In the genomic region with DNA sequence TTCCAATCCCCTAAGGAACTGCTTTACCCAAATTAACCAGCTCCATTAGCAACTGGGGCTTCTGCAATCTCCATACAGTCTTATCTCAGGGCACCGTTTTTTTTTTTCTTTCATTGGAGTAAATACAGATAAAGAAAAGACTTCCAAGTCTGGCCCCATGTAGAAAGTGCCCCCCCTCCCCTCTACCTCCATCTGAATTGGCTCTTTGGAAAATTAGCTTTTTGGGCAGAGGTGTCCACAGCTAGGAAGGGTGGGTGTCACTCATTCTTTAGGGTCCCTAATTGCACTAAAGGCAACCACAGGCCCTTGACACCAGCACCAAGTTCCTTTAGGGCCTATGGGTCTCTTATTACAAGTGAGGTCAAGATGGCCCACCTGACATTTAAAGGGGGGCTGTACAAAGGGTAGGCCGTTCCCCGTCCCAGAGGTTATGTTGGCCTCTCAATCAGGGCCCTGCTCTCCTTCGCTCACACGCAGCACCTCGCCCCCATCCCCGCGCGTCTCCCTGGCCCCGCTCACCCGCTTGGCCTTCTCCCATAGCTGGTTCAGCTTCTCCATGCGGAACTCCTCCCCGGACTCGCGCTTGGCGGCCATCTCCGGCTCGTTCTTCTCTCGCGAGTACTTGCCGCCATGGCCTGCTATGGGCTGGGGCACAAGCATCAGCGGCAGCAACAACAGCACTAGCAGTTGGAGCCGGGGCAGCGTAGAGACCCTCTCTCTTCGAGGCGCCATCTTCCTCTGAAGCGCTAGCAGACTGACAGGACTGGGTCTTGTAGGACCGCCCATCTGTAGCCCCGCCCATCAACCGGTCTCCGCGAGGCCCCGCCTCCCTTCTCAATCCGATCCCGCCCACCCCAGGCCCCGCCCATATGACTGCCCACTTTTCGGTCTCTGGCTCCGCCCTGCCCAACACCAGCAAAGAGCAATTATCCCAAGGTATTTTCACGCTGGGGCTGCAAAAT, we compare ENCODE assay signal across 8 mouse cellular contexts. TPM values are rescaled to one million over a fixed set of nuclear protein-coding genes. Genes with fewer than 3 reads are reported as not detected.
A peak's percentile ranks its signal among the peaks of the same experiment; 100 is the strongest.
DNase-seq lines count a peak whose midpoint lies in the region; ATAC-seq and TF ChIP-seq lines count a peak whose summit lies in the region.

Lrpap1 (minus strand) TSS at position 807 of the 962 bp plus-strand sequence.

- peaks cover 0 to 4% of the 10 kb centered on the region in 2 experiments; a peak in 2 of 4 replicates for H3K27me3 ChIP-seq in MEL (ENCODE audit: control insufficient read depth in 1 of 2, insufficient read depth in 2 of 2, low read length in 2 of 2)
- H3K27me3 ChIP-seq in cerebellum, adult 2 months (ENCODE audit: control insufficient read depth, insufficient read depth, low read length), result no peaks in the 10 kb centered on the region
- H3K27me3 ChIP-seq in forebrain, postnatal 0 days (ENCODE audit: insufficient read depth, low read length), result no peaks in the 10 kb centered on the region
- no peaks in the 10 kb centered on the region for H3K27me3 ChIP-seq in lung, embryonic 15.5 days

- peak; percentile 93 for DNase-seq in MEL (ENCODE audit: low read depth, low spot score)
- peak; percentile 88 to 92 for DNase-seq in cerebellum, adult 2 months
- DNase-seq in forebrain, postnatal 0 days, result peak; percentile 95
- peak; percentile 91 for DNase-seq in heart, postnatal 4 days
- peak; percentile 81 to 82 for DNase-seq in layer of hippocampus, adult 8-10 months (ENCODE audit: low spot score in 2 of 2)
- peak; percentile 74 for DNase-seq in ovary, adult 18-20 months (ENCODE audit: low spot score)
- peak; percentile 90 for DNase-seq in thymus, postnatal 0 days (ENCODE audit: low spot score)

- WGBS in cerebellum, adult 2 months, result 1% methylated on average over 39 of the region's 39 CpGs
- 2% methylated on average over 39 of the region's 39 CpGs for WGBS in forebrain, postnatal 0 days
- WGBS in lung, embryonic 15.5 days, result under 1% methylated on average over 39 of the region's 39 CpGs

- peak within 1 kb of the TSS; percentile 63 for H3K4me2 ChIP-seq in forebrain, postnatal 0 days (ENCODE audit: low read depth)
- H3K4me2 ChIP-seq in lung, embryonic 15.5 days, result peak within 1 kb of the TSS; percentile 83

- H3K36me3 ChIP-seq in MEL (ENCODE audit: control insufficient read depth in 1 of 2, insufficient read depth in 2 of 2, low read length in 2 of 2), result peaks cover 0 to 5% of the 10 kb centered on the region in 2 experiments; a peak in 3 of 4 replicates
- H3K36me3 ChIP-seq in forebrain, postnatal 0 days (ENCODE audit: insufficient read depth), result peaks cover 23% of the 10 kb centered on the region
- peaks cover 21% of the 10 kb centered on the region for H3K36me3 ChIP-seq in lung, embryonic 15.5 days

- H3K79me2 ChIP-seq in MEL (ENCODE audit: control insufficient read depth, insufficient read depth, low read length, poor library complexity), result peaks cover 12% of the 10 kb centered on the region

- H3K9ac ChIP-seq in MEL (ENCODE audit: control insufficient read depth, low read depth, low read length, poor library complexity, severe bottlenecking), result peak within 1 kb of the TSS; percentile 81
- peak within 1 kb of the TSS; percentile 90 for H3K9ac ChIP-seq in forebrain, postnatal 0 days
- H3K9ac ChIP-seq in lung, embryonic 15.5 days, result peak within 1 kb of the TSS; percentile 55

- peak in 1 of 2 experiments; percentile 39; a peak in 2 of 4 replicates for TF ChIP-seq EP300 in MEL (IDR thresholded peaks at IDR 0.05; ENCODE audit: low read depth in 1 of 2, low read length in 2 of 2)

- H3K9me3 ChIP-seq in MEL (replicated peaks; ENCODE audit: insufficient read depth, low read length), result no peaks in the 10 kb centered on the region
- no peaks in the 10 kb centered on the region for H3K9me3 ChIP-seq in forebrain, postnatal 0 days (ENCODE audit: low read length)
- no peaks in the 10 kb centered on the region for H3K9me3 ChIP-seq in lung, embryonic 15.5 days

- H3K4me1 ChIP-seq in MEL (ENCODE audit: control insufficient read depth in 1 of 2, insufficient read depth in 2 of 2, low read length in 2 of 2), result peaks cover 5 to 7% of the 10 kb centered on the region in 2 experiments
- H3K4me1 ChIP-seq in cerebellum, adult 2 months (ENCODE audit: control insufficient read depth, insufficient read depth, low read length), result peaks cover 24% of the 10 kb centered on the region
- H3K4me1 ChIP-seq in forebrain, postnatal 0 days (ENCODE audit: insufficient read depth), result peaks cover 13% of the 10 kb centered on the region
- H3K4me1 ChIP-seq in lung, embryonic 15.5 days, result peaks cover 26% of the 10 kb centered on the region

- peak; percentile 92 to 95 for TF ChIP-seq POLR2A in MEL (IDR thresholded peaks at IDR 0.05; ENCODE audit: control insufficient read depth in 1 of 2, insufficient read depth in 1 of 2, low read depth in 1 of 2, low read length in 2 of 2, poor library complexity in 1 of 2)
- TF ChIP-seq POLR2A in cerebellum, adult 2 months (IDR thresholded peaks at IDR 0.05; ENCODE audit: borderline replicate concordance, insufficient read depth, low read length), result peak; percentile 99

- peak within 1 kb of the TSS; percentile 92 to 99 for H3K4me3 ChIP-seq in MEL (ENCODE audit: control insufficient read depth in 1 of 2, insufficient read depth in 1 of 2, low read depth in 2 of 2, low read length in 2 of 2)
- H3K4me3 ChIP-seq in cerebellum, adult 2 months (replicated peaks; ENCODE audit: insufficient read depth, low read depth, low read length), result peak within 1 kb of the TSS; percentile 74
- peak within 1 kb of the TSS; percentile 87 for H3K4me3 ChIP-seq in forebrain, postnatal 0 days (ENCODE audit: low read depth, low read length)
- H3K4me3 ChIP-seq in lung, embryonic 15.5 days, result peak within 1 kb of the TSS; percentile 58

- no peak for TF ChIP-seq RAD21 in MEL (IDR thresholded peaks at IDR 0.05; ENCODE audit: low read depth, low read length)

- ATAC-seq in forebrain, postnatal 0 days, result peak; percentile 96
- peak; percentile 95 for ATAC-seq in lung, embryonic 15.5 days (ENCODE audit: borderline replicate concordance, extremely low read depth, low FRiP score, low TSS enrichment)

- TF ChIP-seq CTCF in MEL (IDR thresholded peaks at IDR 0.05 in 2 of 3, conservative IDR thresholded peaks at IDR 0.05 in 1 of 3; ENCODE audit: control insufficient read depth in 1 of 3, insufficient read depth in 1 of 3, low read depth in 2 of 3, low read length in 3 of 3, poor library complexity in 1 of 3, severe bottlenecking in 1 of 3), result no peak
- TF ChIP-seq CTCF in cerebellum, adult 2 months (IDR thresholded peaks at IDR 0.05; ENCODE audit: borderline replicate concordance, insufficient read depth, low read depth, low read length), result no peak
- TF ChIP-seq CTCF in forebrain, postnatal 0 days (IDR thresholded peaks at IDR 0.05; ENCODE audit: low read depth), result 0 out of 2 replicates have a peak, but pooled peaks have one; percentile 5

- 0 out of 2 replicates have a peak within 1 kb of the TSS, but pooled peaks have one; percentile 8 for H3K27ac ChIP-seq in MEL (ENCODE audit: control insufficient read depth, low read depth, low read length)
- H3K27ac ChIP-seq in cerebellum, adult 2 months (ENCODE audit: insufficient read depth, low read length), result peak within 1 kb of the TSS; percentile 30
- H3K27ac ChIP-seq in forebrain, postnatal 0 days (ENCODE audit: low read depth, low read length), result peak within 1 kb of the TSS; percentile 89
- peak within 1 kb of the TSS; percentile 61 for H3K27ac ChIP-seq in lung, embryonic 15.5 days

TF ChIP-seq in MEL, 35 proteins besides CTCF, POLR2A, EP300 and RAD21 (continues in another document):
- no peak for TF ChIP-seq TAL1 (IDR thresholded peaks at IDR 0.05; ENCODE audit: low read length)
- no peak for TF ChIP-seq NRF1 (IDR thresholded peaks at IDR 0.05; ENCODE audit: insufficient read depth, low read depth, low read length, poor library complexity, severe bottlenecking)
- TF ChIP-seq MAX (IDR thresholded peaks at IDR 0.05; ENCODE audit: low read length), result no peak
- TF ChIP-seq ZNF384 (IDR thresholded peaks at IDR 0.05; ENCODE audit: low read depth, low read length), result peak; percentile 98
- no peak for TF ChIP-seq BHLHE40 (IDR thresholded peaks at IDR 0.05; ENCODE audit: borderline replicate concordance, low read depth, low read length)
- no peak for TF ChIP-seq SMC3 (IDR thresholded peaks at IDR 0.05; ENCODE audit: low read depth, low read length)
- peak; percentile 79 for TF ChIP-seq MXI1 (IDR thresholded peaks at IDR 0.05; ENCODE audit: low read depth, low read length)
- no peak for TF ChIP-seq CHD1 (IDR thresholded peaks at IDR 0.05; ENCODE audit: low read depth, low read length)
- TF ChIP-seq USF1 (IDR thresholded peaks at IDR 0.05; ENCODE audit: low read depth, low read length), result peak; percentile 51
- TF ChIP-seq UBTF (IDR thresholded peaks at IDR 0.05; ENCODE audit: borderline replicate concordance, insufficient read depth, low read depth, low read length), result no peak
- no peak for TF ChIP-seq ZC3H11A (IDR thresholded peaks at IDR 0.05; ENCODE audit: low read depth, low read length)
- no peak for TF ChIP-seq JUND (IDR thresholded peaks at IDR 0.05; ENCODE audit: low read depth, low read length)
- TF ChIP-seq MEF2A (IDR thresholded peaks at IDR 0.05; ENCODE audit: extremely low read depth, insufficient replicate concordance, low read depth, low read length, poor library complexity, severe bottlenecking), result peak; percentile 57; the same call in 1 of the 2 replicates
- TF ChIP-seq POLR2AphosphoS2 (IDR thresholded peaks at IDR 0.05; ENCODE audit: low read length), result peak; percentile 89
- peak; percentile 88 for TF ChIP-seq GATA1 (IDR thresholded peaks at IDR 0.05; ENCODE audit: low read depth, low read length)
- peak; percentile 47 for TF ChIP-seq ELF1 (IDR thresholded peaks at IDR 0.05; ENCODE audit: low read depth, low read length)
- peak; percentile 80 for TF ChIP-seq CHD2 (IDR thresholded peaks at IDR 0.05; ENCODE audit: low read length)
- TF ChIP-seq RCOR1 (IDR thresholded peaks at IDR 0.05; ENCODE audit: low read depth, low read length), result peak; percentile 67; the same call in 1 of the 2 replicates
- TF ChIP-seq MAZ (IDR thresholded peaks at IDR 0.05; ENCODE audit: low read depth, low read length), result 0 out of 2 replicates have a peak, but pooled peaks have one; percentile 8

RNA-seq across cellular contexts. Expression of gene Lrpap1, which starts in this region (rescaled TPM):
- 41.6 and 45.0 TPM in 2 replicates for total RNA-seq in MEL (2012; rRNA removed)
- polyA plus RNA-seq in MEL (2012; ENCODE audit: insufficient read depth in 1 of 2, insufficient read length in 2 of 2, low read depth in 1 of 2, low replicate concordance in 2 of 2, missing spikeins in 1 of 2), result 10 to 100 TPM in 1 of 2 experiments, not detected in 1; 74.7 TPM
- polyA plus RNA-seq in cerebellum, adult 2 months (2012; rRNA removed), result 112 and 124 TPM in 2 replicates
- 96.6 and 99.3 TPM in 2 replicates for total RNA-seq in forebrain, postnatal 0 days (2014; rRNA removed)
- 137 and 150 TPM in 2 replicates for polyA plus RNA-seq in forebrain, postnatal 0 days (2015; fragmentation: Nextera tagmentation; extraction: Ambion mirVana)
- total RNA-seq in heart, postnatal 4 days (2021), result 10 to 100 TPM; 55.8 to 57.1 TPM
- total RNA-seq in layer of hippocampus, adult 8-10 months (2022), result 100 to 1,000 TPM; 126 to 154 (median 145) TPM
- polyA plus RNA-seq in lung, embryonic 15.5 days (2015; fragmentation: Nextera tagmentation; extraction: Ambion mirVana), result 130 and 145 TPM in 2 replicates
- polyA plus RNA-seq in thymus, postnatal 0 days (2015; fragmentation: Nextera tagmentation; extraction: Ambion mirVana), result 76.2 and 89.0 TPM in 2 replicates

Comparison
In these comparisons a context has a peak if more than half of its experiments do, and no peak if none do; other contexts are left out.
1. Peak in every context shown above with its lines: DNase-seq, ATAC-seq, H3K4me3 ChIP-seq and H3K27ac ChIP-seq.
2. H3K27ac ChIP-seq: peak in every context shown above with its lines; median percentile 89 in forebrain, postnatal 0 days; 61 in lung, embryonic 15.5 days; 30 in cerebellum, adult 2 months; 8 in MEL.